Comparison of ENCODE assay signal across 9 mouse cellular contexts in genomic region chr15:85505118-85505925, GRCm38 (mm10). TPM values are rescaled to one million over a fixed set of nuclear protein-coding genes. Genes with fewer than 3 reads are reported as not detected.
DNase-seq lines count a peak whose midpoint lies in the region; ATAC-seq lines count a peak whose summit lies in the region.
"Had no signal": no experiment of that assay in that cellular context is flagged by ENCODE, and none has a peak within 500 bp of the region (broad histone marks: within the 10 kb centered on the region; RNA-seq: fewer than 3 reads in every experiment).

No protein-coding gene starts in this region.

- no peaks in the 10 kb centered on the region for H3K9me3 ChIP-seq in midbrain, embryonic 10.5 days (replicated peaks)
- H3K9me3 ChIP-seq in midbrain, embryonic 11.5 days (ENCODE audit: control insufficient read depth, low read length): no peaks in the 10 kb centered on the region
- H3K9me3 ChIP-seq in midbrain, embryonic 15.5 days: no peaks in the 10 kb centered on the region

- H3K27ac ChIP-seq in midbrain, embryonic 10.5 days (replicated peaks): peak overlapping the region; percentile 90
- no peak overlapping the region for H3K27ac ChIP-seq in midbrain, embryonic 11.5 days (ENCODE audit: low read depth, low read length)
- 0 out of 2 replicates have a peak overlapping the region, but pooled peaks have one; percentile 8 for H3K27ac ChIP-seq in midbrain, embryonic 15.5 days

- intact Hi-C loops in heart, postnatal 36 days (cut with DNase I): no loop called here

- peaks cover 35% of the 10 kb centered on the region for H3K27me3 ChIP-seq in midbrain, embryonic 10.5 days (ENCODE audit: low read depth, poor library complexity, severe bottlenecking)
- no peaks in the 10 kb centered on the region for H3K27me3 ChIP-seq in midbrain, embryonic 11.5 days (ENCODE audit: control insufficient read depth, insufficient read depth, low read length)
- no peaks in the 10 kb centered on the region for H3K27me3 ChIP-seq in midbrain, embryonic 15.5 days (replicated peaks)

- no peak for ATAC-seq in midbrain, embryonic 11.5 days (ENCODE audit: low FRiP score)
- ATAC-seq in midbrain, embryonic 15.5 days (replicated peaks): peak; percentile 51; the same call in 1 of the 2 replicates
- no peak for ATAC-seq in inflammation-experienced regulatory T-cells, adult 6 months

- peaks cover 43% of the 10 kb centered on the region for H3K4me1 ChIP-seq in midbrain, embryonic 10.5 days
- peaks cover 25% of the 10 kb centered on the region for H3K4me1 ChIP-seq in midbrain, embryonic 11.5 days (ENCODE audit: control insufficient read depth, insufficient read depth, low read length)
- peaks cover 11% of the 10 kb centered on the region for H3K4me1 ChIP-seq in midbrain, embryonic 15.5 days

- 73% methylated on average over 14 of the region's 14 CpGs for WGBS in midbrain, embryonic 10.5 days
- WGBS in midbrain, embryonic 11.5 days: 75% methylated on average over 14 of the region's 14 CpGs
- 50% methylated on average over 14 of the region's 14 CpGs for WGBS in midbrain, embryonic 15.5 days

- no peak overlapping the region for H3K4me2 ChIP-seq in midbrain, embryonic 11.5 days
- no peak overlapping the region for H3K4me2 ChIP-seq in midbrain, embryonic 15.5 days

- DNase-seq in adrenal gland, adult (ENCODE audit: inconsistent age in 2 of 2, low spot score in 1 of 2): peak; percentile 18 to 67
- no peak for DNase-seq in adrenal gland, adult 8-10 months
- DNase-seq in midbrain, embryonic 10.5 days (ENCODE audit: low spot score): no peak
- DNase-seq in midbrain, embryonic 11.5 days (ENCODE audit: low spot score, missing footprints): no peak
- peak; percentile 20 to 26 for DNase-seq in heart, postnatal 36 days
- no peak for DNase-seq in thymus, adult 18-20 months

- no peaks in the 10 kb centered on the region for H3K36me3 ChIP-seq in midbrain, embryonic 10.5 days
- H3K36me3 ChIP-seq in midbrain, embryonic 11.5 days (ENCODE audit: control insufficient read depth, insufficient read depth, low read length): no peaks in the 10 kb centered on the region
- H3K36me3 ChIP-seq in midbrain, embryonic 15.5 days (replicated peaks): no peaks in the 10 kb centered on the region

- no peak overlapping the region for H3K4me3 ChIP-seq in midbrain, embryonic 10.5 days
- no peak overlapping the region for H3K4me3 ChIP-seq in midbrain, embryonic 11.5 days (ENCODE audit: low read depth, low read length)
- no peak overlapping the region for H3K4me3 ChIP-seq in midbrain, embryonic 15.5 days

- no peak overlapping the region for H3K9ac ChIP-seq in midbrain, embryonic 11.5 days (ENCODE audit: low read length)
- no peak overlapping the region for H3K9ac ChIP-seq in midbrain, embryonic 15.5 days

RNA-seq across cellular contexts. Expression of gene 7530416G11Rik, which starts 2.3 kb away (rescaled TPM):
- not detected for total RNA-seq in adrenal gland, adult 8-10 months (2022)
- polyA plus RNA-seq in midbrain, embryonic 10.5 days (2016; fragmentation: Nextera tagmentation; extraction: Ambion mirVana): not detected in 2 replicates
- not detected in 2 replicates for polyA plus RNA-seq in midbrain, embryonic 11.5 days (2014; fragmentation: Nextera tagmentation; extraction: Ambion mirVana)
- total RNA-seq in heart, postnatal 36 days (2021): not detected
- not detected in 2 replicates for polyA plus RNA-seq in midbrain, embryonic 15.5 days (2015; fragmentation: Nextera tagmentation; extraction: Ambion mirVana)
- polyA plus RNA-seq in inflammation-experienced regulatory T-cells, adult 6 months (2017; shearing (Covaris generic)): not detected
- total RNA-seq: layer of hippocampus, postnatal 25 days had no signal

Comparison
In these comparisons a context has a peak if more than half of its experiments do, and no peak if none do; other contexts are left out.
1. DNase-seq: peak in adrenal gland, adult (2 of 2) and heart, postnatal 36 days (2 of 2); none in adrenal gland, adult 8-10 months (single experiment), midbrain, embryonic 10.5 days (single experiment), midbrain, embryonic 11.5 days (single experiment) and thymus, adult 18-20 months (0 of 2).